Comparison of ENCODE assay signal across 8 mouse cellular contexts in genomic region chr6:100195870-100196409, GRCm38 (mm10).
A peak's percentile ranks its signal among the peaks of the same experiment; 100 is the strongest.
DNase-seq lines count a peak whose midpoint lies in the region; ATAC-seq and TF ChIP-seq lines count a peak whose summit lies in the region.

No protein-coding gene starts in this region.

- H3K9ac ChIP-seq in forebrain, embryonic 11.5 days (ENCODE audit: low read length): peak overlapping the region; percentile 17; the same call in 1 of the 2 replicates
- 0 out of 2 replicates have a peak overlapping the region, but pooled peaks have one; percentile 14 for H3K9ac ChIP-seq in limb, embryonic 12.5 days (replicated peaks)
- H3K9ac ChIP-seq in midbrain, embryonic 13.5 days (replicated peaks): no peak overlapping the region

- no peaks in the 10 kb centered on the region for H3K9me3 ChIP-seq in forebrain, embryonic 11.5 days (ENCODE audit: control insufficient read depth, low read length)
- no peaks in the 10 kb centered on the region for H3K9me3 ChIP-seq in limb, embryonic 12.5 days
- H3K9me3 ChIP-seq in midbrain, embryonic 13.5 days: no peaks in the 10 kb centered on the region

- no peak overlapping the region for H3K27ac ChIP-seq in forebrain, embryonic 11.5 days (ENCODE audit: low read depth, low read length)
- no peak overlapping the region for H3K27ac ChIP-seq in limb, embryonic 12.5 days
- H3K27ac ChIP-seq in midbrain, embryonic 13.5 days: peak overlapping the region; percentile 40; the same call in 1 of the 2 replicates
- H3K27ac ChIP-seq in thymus, adult 2 months (ENCODE audit: control insufficient read depth, insufficient read depth, low read length): no peak overlapping the region
- H3K27ac ChIP-seq in layer of hippocampus, adult 2 months: no peak overlapping the region

- peak; percentile 36 for ATAC-seq in forebrain, embryonic 11.5 days (replicated peaks; ENCODE audit: low FRiP score)
- ATAC-seq in limb, embryonic 12.5 days (ENCODE audit: insufficient number of reproducible peaks, insufficient read depth, low FRiP score, low TSS enrichment, low read depth): peak; percentile 20; the same call in 1 of the 2 replicates
- peak; percentile 51; the same call in 1 of the 2 replicates for ATAC-seq in midbrain, embryonic 13.5 days

- peaks cover 4% of the 10 kb centered on the region for H3K4me1 ChIP-seq in forebrain, embryonic 11.5 days (replicated peaks; ENCODE audit: control insufficient read depth, insufficient read depth, low read length)
- H3K4me1 ChIP-seq in limb, embryonic 12.5 days (replicated peaks): peaks cover 36% of the 10 kb centered on the region
- H3K4me1 ChIP-seq in midbrain, embryonic 13.5 days (replicated peaks): peaks cover 17% of the 10 kb centered on the region
- no peaks in the 10 kb centered on the region for H3K4me1 ChIP-seq in thymus, adult 2 months (replicated peaks; ENCODE audit: control insufficient read depth, insufficient read depth, low read length)

- no peaks in the 10 kb centered on the region for H3K36me3 ChIP-seq in forebrain, embryonic 11.5 days (ENCODE audit: control insufficient read depth, insufficient read depth, low read length)
- no peaks in the 10 kb centered on the region for H3K36me3 ChIP-seq in limb, embryonic 12.5 days
- no peaks in the 10 kb centered on the region for H3K36me3 ChIP-seq in midbrain, embryonic 13.5 days
- no peaks in the 10 kb centered on the region for H3K36me3 ChIP-seq in thymus, adult 2 months (ENCODE audit: control insufficient read depth, insufficient read depth, low read length)

- no peaks in the 10 kb centered on the region for H3K27me3 ChIP-seq in forebrain, embryonic 11.5 days (ENCODE audit: control insufficient read depth, insufficient read depth, low read length)
- H3K27me3 ChIP-seq in limb, embryonic 12.5 days: peaks cover 38% of the 10 kb centered on the region
- H3K27me3 ChIP-seq in midbrain, embryonic 13.5 days: peaks cover 19% of the 10 kb centered on the region
- no peaks in the 10 kb centered on the region for H3K27me3 ChIP-seq in thymus, adult 2 months (ENCODE audit: control insufficient read depth, insufficient read depth, low read length)

- no peak overlapping the region for H3K4me2 ChIP-seq in forebrain, embryonic 11.5 days (ENCODE audit: low read depth, low read length, severe bottlenecking)
- H3K4me2 ChIP-seq in limb, embryonic 12.5 days: no peak overlapping the region
- H3K4me2 ChIP-seq in midbrain, embryonic 13.5 days (replicated peaks): no peak overlapping the region

- 11% methylated on average over 7 of the region's 7 CpGs for WGBS in forebrain, embryonic 11.5 days
- WGBS in limb, embryonic 12.5 days: 13% methylated on average over 7 of the region's 7 CpGs
- WGBS in midbrain, embryonic 13.5 days: 3% methylated on average over 7 of the region's 7 CpGs
- 87% methylated on average over 7 of the region's 7 CpGs for WGBS in thymus, adult 2 months

- TF ChIP-seq CTCF in thymus, adult 2 months (IDR thresholded peaks at IDR 0.05; ENCODE audit: borderline replicate concordance, control insufficient read depth, extremely low read depth, insufficient read depth, low read length, poor library complexity): no peak
- no peak for TF ChIP-seq CTCF in layer of hippocampus, adult 2 months (conservative IDR thresholded peaks at IDR 0.05)

- no peak for TF ChIP-seq POLR2A in thymus, adult 2 months (IDR thresholded peaks at IDR 0.05; ENCODE audit: control insufficient read depth, extremely low read depth, insufficient read depth, low read length, poor library complexity)

- DNase-seq in adrenal gland, adult 8-10 months: peak; percentile 71
- peak; percentile 68 for DNase-seq in forebrain, embryonic 11.5 days (ENCODE audit: low spot score)
- peak; percentile 36 for DNase-seq in heart, postnatal 25 days (ENCODE audit: low spot score)
- DNase-seq in thymus, adult 2 months: no peak
- no peak for DNase-seq in layer of hippocampus, adult 2 months (ENCODE audit: low spot score in 2 of 2)
- no peak for DNase-seq in urinary bladder, adult 18-20 months (ENCODE audit: low spot score in 2 of 2)

- intact Hi-C loops in heart, postnatal 25 days (cut with DNase I): no loop called here

- H3K4me3 ChIP-seq in forebrain, embryonic 11.5 days (ENCODE audit: low read depth, low read length): no peak overlapping the region
- no peak overlapping the region for H3K4me3 ChIP-seq in limb, embryonic 12.5 days (replicated peaks)
- no peak overlapping the region for H3K4me3 ChIP-seq in midbrain, embryonic 13.5 days (replicated peaks)
- H3K4me3 ChIP-seq in thymus, adult 2 months (ENCODE audit: control insufficient read depth, insufficient read depth, low read length): no peak overlapping the region
- no peak overlapping the region for H3K4me3 ChIP-seq in layer of hippocampus, adult 2 months

Comparison
In these comparisons a context has a peak if more than half of its experiments do, and no peak if none do; other contexts are left out.
1. DNase-seq: peak in adrenal gland, adult 8-10 months (single experiment), forebrain, embryonic 11.5 days (single experiment) and heart, postnatal 25 days (single experiment); none in thymus, adult 2 months (single experiment), layer of hippocampus, adult 2 months (0 of 2) and urinary bladder, adult 18-20 months (0 of 2).
2. Peak in every context shown above with its lines, with median percentiles within 50 percentile points of each other: ATAC-seq.